Mouse (Mus musculus) erythroblast, adult 5-6 weeks (primary cell): ENCODE measurements around the gene Hmbs. TPM values are rescaled to one million over a fixed set of nuclear protein-coding genes. Genes with fewer than 3 reads are reported as not detected.
"Not testable (repeated sequence)": the region's sequence is repeated elsewhere in the genome, so short reads cannot be mapped to it uniquely, and the experiment has no call there.

Experiments used
- ATAC-seq: replicated peaks from 2 replicates; pipeline ENCODE4 v1.8.0; 2016; ENCODE audit warnings: moderate number of reproducible peaks, mild to moderate bottlenecking, moderate TSS enrichment, inconsistent platforms; ENCODE audit not compliant: poor library complexity, low FRiP score, severe bottlenecking
- total RNA-seq, 2 experiments: library from RNA; stranded (forward) in 1 of 2; stranded (reverse) in 1 of 2; fragments of 150-400 nt in 1 of 2; fragments of 200-764, 138-1000 nt in 1 of 2; gene quantifications; 2 replicates each; pipeline versions ENCODE4 v1.2.3 to v1.2.4; 2015 to 2017; ENCODE audit warnings: low replicate concordance in 2 of 2

Hmbs gene
- total RNA-seq (2015; ENCODE audit: low replicate concordance) (3,498 and 3,777 TPM in 2 replicates), total RNA-seq (2017; ENCODE audit: low replicate concordance) (2,796 and 3,284 TPM in 2 replicates)

DNA sequence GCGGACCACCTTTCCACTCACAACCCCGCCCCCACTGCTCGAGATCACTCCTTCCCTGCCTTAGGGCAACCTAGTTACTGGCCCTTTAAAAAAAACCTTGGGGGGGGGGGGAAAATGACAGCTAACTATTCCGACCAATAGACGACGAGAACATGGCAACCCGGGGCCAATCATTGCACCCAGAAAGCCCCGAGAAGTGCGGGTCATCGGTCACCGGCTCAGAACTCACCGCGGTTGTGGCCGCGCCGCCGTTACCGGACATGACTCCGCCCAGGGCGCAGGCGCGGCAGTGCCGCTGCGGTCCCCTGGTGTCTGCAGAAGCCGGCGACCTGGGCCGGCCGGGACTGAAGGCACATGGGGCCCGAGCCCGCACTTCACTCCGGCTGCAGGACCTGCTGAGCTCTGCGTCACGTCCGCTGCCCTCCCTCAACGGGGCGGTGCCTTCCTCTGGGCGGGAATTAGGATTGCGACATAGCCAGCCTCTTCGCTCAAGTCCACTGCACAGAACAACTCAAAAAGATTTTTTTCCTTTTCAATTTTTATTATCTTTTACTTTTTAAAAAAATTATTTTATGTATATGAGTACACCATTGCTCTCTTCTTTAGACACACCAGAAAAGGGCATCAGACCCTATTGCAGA lies at the start of gene Hmbs:
Gene Hmbs, minus strand, starts transcription at position 448 of the 641 bp plus-strand sequence.
- peak; percentile 58 for ATAC-seq

DNA sequence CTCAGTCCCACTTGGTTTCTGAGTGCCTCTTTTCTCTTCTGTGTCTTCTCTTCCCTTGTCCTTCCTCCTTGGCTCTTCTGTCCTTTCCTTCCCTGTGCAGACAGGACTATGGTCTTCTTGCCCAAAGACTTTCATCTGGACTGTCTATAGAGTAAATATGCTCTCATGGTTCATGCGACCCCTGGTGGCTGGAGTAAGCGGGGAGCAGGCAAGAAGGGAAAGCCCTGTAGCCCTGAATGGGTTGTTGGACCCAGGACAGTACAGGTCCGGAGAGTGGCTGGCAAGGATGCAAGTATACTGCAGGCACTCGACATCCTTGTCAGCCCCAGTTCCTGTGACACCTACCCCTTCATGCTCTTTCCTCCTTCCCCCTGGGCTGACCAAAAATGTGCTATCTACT lies 47.4 kb upstream of the Hmbs start:
- peak; percentile 79 for ATAC-seq

DNA sequence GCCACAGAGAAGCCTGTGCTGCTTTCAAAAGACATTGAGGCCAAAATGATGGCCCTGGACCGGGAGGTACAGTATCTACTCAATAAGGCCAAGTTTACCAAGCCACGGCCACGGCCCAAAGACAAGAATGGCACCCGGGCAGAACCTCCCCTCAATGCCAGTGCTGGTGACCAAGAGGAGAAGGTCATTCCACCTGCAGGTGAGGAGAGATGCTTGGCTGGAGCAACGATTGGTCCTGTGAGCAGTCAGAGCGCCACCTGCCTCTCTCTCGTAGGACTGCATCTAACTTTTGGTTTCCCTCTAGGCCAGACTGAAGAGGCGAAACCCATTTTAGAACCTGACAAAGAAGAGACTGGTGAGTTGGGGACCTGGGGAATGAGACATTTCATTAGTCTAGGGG lies 45.2 kb upstream of the Hmbs start:
- peak; percentile 79 for ATAC-seq

DNA sequence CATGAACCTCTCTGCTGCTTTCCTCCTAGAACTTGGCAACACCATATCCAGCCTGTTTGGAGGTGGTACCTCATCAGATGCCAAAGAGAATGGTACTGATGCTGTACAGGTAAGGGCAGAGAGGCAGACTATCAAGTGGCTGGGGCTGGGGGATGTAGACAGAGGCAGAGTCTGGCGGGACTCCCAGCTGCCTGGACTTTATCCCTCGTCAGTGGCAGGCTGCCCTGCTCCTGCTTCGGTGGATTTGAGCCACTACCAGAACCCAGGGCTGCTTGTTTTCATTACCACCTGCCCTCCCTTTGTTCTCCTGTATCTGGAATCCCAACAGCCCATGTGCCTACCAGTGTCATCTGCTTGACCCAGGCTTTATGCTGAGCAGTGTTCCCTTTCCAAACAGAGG lies 43.2 kb upstream of the Hmbs start:
- ATAC-seq, result no peak

DNA sequence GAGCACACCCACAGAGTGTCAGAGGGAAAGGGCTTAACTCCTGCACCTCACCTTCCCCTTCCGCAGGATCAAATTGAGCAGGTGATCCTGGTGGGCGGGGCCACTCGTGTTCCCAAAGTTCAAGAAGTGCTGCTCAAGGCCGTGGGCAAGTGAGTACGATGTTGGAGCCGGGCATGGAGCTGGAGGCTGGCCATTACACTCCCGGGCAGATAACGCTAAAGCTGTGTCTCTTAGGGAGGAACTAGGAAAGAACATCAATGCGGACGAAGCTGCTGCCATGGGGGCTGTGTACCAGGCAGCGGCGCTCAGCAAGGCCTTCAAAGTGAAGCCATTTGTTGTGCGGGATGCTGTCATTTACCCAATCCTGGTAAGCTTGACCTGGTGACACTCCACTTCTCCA lies 40.6 kb upstream of the Hmbs start:
- ATAC-seq, result no peak

DNA sequence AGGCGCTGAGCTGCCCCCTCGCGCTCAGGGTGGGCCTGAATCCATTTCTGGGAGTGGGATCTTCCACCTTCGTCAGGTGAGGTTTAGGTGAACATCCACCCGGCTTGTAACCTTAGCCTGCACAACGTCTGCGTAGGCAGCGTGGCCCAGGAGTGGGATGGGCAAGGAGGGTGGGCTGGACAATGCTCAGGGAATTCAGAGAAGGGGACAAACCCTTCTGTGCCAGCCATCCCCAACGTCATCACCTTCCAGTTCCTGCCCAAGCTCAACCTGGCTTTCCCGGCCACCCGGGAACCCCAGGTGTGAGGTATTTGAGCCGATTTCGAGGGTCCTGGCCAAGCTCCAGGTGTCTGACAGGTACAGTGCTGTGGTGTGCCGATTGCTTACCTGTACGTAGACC lies 35.8 kb upstream of the Hmbs start:
- ATAC-seq, result peak; percentile 14; the same call in 1 of the 2 replicates

DNA sequence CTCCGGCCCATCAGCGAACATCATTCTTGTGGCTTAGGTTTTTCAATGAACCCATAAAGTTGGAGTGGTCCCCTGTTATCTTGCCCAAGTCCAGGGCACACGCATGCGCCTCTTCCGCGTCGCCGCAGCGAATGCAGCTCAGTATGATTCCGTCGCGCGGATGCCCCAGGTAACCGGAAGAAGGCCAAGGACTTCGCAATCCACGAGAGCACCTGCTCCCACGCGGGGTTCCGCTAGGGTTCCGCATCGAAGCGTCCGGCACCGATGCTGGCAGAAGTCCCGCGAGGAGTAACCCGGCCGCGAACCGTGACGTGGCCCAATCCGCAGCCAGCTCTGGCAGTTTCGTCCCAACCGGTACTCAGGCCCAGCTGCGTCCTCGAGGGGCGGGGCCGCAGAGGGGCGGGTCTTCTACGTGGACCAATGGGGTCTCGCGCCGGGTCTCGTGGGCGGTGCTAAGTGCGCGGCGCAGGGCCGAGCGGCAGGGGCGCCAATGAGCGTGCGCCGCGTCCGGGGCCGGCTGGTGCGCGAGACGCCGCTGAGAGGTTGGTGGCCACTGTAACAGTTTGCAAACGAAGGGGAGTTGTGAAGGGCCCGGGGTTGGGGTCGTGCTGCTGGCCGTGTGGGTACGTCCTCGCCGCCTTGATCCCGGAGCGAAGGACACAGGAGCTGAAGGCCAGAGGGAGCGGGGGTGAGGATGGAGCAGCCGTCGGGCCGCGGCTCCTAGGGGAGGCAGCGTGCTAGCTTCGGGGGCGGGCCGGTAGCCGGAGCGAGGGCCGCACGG lies 35.2 kb upstream of the Hmbs start, which contains the start of gene Hyou1:
Gene Hyou1, plus strand, starts transcription at position 437 of the 781 bp plus-strand sequence.
- peak; percentile 94 for ATAC-seq

DNA sequence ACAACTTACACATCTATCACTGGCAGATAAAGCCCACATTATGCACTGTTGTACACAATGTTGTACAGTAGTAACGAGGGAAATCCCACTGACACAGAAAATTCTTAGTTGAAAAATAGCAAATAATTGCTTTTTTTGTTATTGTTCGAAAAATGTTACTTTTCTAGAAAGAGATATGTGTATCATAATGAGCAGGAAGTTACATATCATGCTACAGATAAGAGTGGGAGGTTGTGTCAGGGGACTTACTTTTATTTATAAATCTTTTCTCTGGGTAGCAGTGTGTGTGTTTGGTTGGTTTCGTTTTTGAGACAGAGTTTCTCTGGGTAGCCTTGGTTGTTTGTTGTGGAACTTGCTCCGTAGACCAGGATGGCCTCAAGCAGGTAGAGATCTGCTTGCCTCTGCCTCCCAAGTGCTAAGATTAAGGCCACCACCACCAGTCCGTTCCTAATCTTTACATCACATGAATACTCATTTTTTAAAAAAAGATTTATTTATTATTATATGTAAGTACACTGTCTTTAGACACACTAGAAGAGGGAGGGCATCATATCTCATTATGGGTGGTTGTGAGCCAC lies 34.2 kb upstream of the Hmbs start:
- no peak for ATAC-seq

DNA sequence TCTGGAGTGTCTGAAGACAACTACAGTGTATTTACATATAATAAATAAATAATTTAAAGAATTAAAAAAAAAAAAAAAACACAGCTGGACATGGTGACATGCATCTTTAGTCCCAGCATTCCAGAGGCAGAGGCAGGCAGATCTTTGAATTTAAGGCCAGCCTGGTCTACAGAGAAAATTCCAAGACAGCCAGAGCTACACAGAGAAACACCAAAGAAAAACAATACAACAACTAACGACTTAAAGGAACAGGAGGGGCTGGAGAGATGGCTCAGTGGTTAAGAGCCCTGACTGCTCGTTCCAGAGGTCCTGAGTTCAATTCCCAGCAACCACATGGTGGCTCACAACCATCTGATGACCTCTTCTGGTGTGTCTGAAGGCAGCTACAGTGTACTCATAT lies 33.3 kb upstream of the Hmbs start:
- ATAC-seq, result not testable (repeated sequence)

DNA sequence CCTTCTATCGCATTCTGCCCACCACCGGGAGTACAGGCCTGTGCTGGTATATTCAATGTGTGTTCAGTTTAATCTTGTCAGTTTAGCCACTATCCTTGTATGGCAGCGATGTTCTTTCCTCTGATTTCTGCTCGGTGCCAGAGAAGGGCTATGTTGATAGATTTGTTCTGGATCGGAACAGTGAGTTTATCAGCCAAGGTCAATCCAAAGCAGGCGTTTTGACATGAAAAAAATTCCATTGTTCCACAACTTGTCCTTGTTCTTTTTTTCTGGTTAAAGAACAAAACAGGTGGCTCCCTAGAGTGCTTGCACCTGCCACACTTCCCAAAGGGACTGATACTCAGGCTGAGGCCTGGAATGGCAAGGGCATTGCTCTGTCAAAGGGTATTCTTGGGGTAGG lies 32.1 kb upstream of the Hmbs start:
- no peak for ATAC-seq

DNA sequence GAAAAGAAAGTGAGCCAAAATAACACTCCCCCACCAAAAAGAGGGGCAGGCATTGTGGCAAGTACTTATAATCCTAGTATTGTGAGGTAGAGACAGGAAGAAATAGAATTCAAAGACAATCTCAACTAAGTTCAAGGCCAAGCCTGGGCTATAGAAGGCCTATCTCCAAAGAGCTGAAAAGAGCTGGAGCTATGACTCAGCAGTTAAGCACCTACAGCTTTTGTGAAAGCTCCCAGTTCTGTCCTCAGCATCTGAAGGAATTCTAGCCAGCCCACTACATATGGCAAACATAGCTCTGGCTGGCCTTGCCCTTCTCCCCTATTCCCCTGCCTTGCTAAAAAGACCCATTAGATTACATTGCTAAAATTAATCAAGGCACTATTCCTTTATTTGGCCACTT lies 29.4 kb upstream of the Hmbs start:
- ATAC-seq, result peak; percentile 70

DNA sequence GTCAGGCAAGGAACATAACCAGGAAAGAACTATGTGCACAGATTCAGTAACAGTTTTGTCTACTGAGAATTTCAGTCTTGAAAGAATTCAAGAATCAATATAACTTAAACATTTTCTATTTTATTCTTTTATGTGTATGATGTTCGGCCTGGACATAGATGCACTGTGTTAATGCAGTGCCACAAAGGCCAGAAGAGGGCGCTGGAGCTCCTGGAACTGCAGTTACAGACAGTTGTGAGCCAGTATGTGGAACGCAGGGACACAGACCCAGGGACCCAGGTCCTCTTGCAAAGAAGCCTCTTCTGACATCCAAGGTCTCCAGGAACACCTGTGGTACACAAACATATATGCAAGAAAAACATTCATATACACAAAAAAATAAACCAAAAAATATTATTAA lies 20.5 kb upstream of the Hmbs start:
- ATAC-seq, result no peak

DNA sequence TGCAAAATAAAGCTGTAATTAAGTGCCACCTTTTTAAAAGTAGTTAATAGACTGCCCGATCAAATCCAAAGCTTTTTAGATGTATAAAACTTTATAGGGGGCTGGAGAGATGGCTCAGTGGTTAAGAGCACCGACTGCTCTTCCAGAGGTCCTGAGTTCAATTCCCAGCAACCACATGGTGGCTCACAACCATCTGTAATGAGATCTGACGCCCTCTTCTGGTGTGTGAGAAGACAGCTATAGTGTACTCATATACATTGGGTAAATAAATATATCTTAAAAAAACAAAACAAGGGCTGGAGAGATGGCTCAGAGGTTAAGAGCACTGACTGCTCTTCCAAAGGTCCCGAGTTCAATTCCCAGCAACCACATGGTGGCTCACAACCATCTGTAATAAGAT lies 17.9 kb upstream of the Hmbs start:
- not testable (repeated sequence) for ATAC-seq

DNA sequence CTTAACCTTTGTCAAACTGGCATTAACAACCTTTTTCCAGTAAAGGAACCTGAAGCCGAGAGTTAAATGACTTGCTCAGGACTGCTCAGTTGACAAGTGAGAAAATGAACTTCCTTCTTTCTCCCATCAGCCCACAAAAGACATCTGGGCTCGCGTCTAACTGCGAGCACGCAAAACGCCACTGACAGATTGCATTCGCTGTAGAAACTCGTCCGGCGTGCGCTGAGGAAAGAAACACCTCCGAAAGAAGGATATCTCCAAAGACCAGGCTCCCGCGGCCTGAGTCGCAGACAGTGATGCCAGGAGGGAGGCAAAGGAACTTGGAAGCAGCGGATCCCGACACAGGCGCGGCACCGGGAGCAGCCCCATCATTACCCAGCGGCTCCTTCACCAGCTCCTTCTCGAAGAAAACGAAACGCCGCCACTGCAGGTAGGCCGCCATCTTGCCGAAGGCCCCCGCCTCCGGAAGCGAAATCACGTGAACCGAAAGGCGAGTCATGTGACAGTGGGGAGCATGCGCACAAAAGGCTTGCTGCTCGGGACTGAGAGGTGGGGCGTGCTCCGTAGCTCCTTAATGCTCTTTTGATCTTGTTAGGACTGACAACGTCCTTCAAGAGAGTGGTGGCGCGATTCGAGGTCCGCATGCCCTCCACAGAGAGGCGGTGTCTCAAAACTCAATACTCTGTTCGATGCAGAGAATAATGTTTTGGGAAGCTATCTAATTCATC lies 17.3 kb upstream of the Hmbs start, which contains the start of gene Vps11:
Gene Vps11, minus strand, starts transcription at position 481 of the 728 bp plus-strand sequence.
- ATAC-seq, result peak; percentile 97

DNA sequence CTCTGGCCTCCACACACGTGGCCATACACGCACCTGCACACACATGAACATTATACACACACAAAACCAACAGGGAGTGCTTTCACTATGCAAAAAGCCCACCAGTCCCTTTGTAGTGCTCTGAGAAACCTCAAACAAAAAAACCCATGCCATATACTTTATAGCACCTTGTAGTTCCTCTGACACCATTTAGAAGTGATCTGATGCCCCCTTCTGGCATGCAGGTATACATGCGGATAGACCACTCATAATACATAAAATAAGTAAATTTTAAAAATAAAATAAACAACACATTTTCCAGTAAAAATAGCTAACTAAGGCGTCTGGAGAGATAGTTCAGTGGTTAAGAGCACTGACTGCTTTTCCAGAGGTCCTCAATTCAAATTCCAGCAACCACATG lies 13.2 kb upstream of the Hmbs start:
- peak; percentile 67 for ATAC-seq

DNA sequence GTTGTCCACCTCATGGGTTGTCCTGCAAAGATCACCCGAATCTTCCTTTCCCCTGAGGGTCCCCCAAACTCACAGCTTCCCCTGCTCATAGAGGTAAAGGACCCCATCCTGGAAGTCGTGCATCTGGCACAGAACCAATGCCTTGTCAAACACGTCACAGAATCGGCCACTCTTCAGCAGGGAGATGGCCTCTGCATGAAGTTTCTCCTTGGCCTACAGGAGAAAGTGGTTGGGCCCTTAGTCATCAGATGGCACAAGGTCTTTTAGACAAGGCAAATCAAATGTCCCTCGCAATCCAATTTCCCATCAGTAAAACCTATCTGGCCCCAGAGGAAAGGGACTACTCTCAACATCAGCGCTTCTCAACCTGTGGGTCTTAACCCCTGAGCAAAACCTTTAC lies 9.1 kb upstream of the Hmbs start:
- ATAC-seq, result no peak

DNA sequence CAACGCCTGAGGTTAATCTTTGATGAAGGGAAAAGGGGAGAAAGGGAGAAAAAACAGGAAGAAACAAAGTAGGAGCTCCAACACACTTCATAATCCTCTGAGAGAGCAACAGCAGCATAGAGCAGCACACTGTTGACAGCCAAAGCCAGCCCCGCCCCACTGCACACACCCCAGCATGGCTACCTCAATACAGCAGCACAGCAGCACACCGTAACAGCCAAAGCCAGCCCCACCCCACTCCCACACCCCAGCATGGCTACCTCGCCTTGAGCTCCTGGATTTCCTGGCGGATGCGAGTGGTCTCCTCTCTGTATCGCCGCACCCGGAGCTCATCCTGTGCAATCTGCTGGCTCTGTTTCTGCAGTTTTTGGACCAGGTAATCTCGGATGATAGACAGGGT lies 8.3 kb upstream of the Hmbs start:
- no peak; the same call in 1 of the 2 replicates for ATAC-seq

DNA sequence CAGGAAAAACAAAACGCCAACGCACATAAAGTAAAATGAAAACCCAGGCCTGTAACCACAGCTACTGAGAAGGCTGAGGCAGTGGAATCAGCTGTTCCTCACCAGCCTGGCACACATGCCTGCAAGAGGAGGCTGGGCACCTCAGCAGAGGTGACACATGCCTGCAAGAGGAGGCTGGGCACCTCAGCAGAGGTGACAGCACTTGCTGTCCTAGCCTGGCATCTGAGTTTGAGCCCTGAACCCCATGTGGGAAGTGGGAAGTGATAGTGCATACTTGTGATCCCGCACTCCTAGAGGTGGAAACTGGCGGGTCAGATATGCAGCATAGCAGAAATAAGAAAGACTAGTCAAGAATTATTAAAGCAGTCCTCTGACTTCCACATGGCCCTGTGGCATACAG lies 7.4 kb upstream of the Hmbs start:
- ATAC-seq, result no peak

DNA sequence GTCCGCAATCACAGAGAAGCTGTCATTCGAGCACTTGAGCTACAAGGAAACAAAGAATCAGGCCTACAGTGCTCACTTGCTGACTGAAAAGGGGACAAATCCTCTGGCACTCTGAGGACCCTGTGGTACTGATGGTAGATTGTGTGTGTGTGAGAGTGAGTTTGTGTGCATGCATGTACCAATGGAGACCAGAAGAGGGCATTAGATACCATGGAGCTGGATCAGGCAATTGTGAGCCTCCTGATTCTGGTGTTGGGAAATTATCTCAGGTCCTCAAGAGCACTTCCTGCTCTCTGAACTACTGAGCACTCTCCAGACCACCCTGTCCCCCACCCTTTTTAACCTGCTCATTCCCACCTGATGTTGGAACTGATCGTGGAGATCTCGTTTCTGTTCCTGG lies 4.5 kb upstream of the Hmbs start:
- no peak for ATAC-seq

DNA sequence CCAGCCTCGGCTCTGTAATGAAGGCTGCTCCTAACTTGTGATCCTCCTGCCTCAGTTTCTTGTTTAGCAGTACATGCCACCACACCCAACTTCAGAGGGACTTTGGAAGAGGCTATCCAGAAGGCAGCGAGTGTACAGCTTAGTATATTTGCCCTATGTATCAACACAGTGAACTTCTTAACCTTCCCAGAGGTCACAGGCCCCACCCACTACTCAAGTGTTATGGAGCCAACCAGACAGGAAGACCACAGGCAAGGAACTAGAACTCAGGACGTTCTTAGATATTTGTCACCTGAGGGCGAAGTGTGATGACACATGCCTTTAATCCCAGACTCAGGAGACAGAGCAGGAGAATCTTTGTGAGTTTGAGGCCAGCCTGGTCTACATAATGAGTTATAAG lies 3.6 kb upstream of the Hmbs start:
- no peak for ATAC-seq
